Mouse (Mus musculus) lung, postnatal 36 days (tissue): ENCODE data around the gene Man2b2.

Experiments used
- DNase-seq: peaks from one replicate; pipeline ENCODE4 v3.0.0; 2022; ENCODE audit warnings: mixed read lengths

The Man2b2 gene

DNA sequence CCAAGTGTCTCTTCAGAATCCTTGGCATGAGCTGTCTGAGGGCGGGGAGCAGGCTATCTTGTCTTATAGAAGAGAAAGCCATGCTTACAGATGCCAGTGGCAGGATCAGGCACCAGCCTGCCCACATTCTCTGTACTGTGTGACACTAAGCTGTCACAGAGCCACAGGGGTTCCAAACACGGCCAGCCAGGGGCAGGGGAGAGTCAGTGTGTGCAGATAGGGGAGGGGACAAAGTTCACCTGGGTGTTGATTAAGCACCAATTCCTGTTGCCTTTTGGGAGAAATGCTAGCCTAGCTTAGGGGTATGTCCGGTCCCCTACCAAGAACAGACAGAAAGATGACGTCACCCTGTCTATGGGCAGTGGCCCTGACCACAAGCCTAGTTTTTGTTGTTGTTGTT is 1.4 kb downstream of the Man2b2 start:
- DNase-seq = no peak

DNA sequence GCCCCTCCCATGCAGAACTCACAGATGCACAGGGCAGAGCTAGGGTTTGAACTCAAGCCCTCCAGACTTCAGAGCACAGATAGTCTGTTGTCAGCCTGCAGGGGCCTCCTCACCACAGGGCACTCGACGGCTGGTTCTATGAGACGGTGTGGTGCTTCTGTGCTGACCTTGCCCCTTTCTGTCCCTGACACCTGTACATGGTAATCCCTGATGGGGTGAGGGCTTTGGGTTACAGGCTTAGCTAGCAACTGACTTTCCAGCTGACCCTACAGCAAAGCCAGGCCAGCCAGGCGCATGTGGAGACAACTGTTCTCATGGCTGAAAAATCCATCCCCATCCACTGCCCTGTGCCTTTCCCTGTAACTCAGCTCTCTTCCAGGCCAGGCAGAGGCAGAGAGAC is 7.5 kb downstream of the Man2b2 start:
- no peak for DNase-seq

DNA sequence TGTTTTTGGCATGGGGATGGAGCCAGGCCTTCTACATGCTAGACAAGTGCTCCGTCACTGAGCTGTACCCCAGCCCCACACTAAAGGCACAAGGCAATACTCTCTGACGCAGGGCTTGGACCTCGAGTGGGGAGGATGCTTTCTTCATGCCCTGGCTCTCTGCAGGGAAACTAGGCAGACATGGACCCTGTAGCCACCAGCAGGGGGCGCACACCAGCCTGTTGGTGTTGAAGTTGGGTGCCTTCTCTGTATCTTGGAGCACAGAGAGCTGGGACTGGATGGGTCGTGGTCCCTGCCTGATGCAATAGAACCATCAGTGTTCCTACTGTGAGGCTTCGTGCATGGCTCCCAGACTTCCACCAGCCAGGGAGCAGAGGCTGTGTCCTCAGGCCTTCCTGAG is 10.3 kb downstream of the Man2b2 start:
- DNase-seq = peak; percentile 69

DNA sequence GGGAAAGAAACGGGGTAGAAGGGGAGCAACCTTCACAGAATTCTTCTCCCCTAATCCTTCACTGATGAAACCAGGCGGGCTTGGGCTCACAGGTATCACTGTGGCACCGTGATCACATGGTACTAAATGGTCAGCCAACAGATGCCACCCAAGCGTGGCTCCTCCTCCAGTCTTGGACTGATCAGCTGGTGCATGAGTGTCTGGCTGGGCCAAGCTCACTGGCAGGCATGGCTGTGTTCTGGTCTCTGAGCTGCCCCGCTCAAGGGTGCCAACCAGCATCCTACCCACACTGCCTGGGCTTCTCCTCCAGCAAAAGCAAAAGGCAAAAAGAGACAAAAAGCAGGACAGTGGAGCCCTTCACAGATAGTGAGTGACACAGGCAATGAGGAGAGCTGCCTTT is 10.7 kb downstream of the Man2b2 start:
- no peak for DNase-seq

DNA sequence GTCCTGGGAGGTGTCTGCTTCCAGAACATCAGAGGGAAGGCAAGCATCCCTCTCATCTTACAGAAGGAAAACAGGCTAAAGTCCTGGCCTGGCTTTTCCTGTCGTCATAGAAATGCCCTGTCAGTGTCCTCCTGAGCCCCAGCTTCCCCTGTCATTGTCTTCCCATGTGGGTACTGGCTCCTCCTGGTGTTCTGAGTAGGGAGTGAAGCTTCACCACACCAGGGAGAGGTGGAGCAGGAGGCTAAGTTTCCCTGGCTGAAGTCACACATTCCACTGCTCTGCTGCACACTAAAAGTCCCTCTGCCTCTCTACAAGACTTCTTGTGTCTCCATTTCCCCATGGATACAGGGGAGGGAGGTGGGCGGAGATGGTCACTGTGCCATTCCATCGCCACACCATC is 12.7 kb downstream of the Man2b2 start:
- DNase-seq = no peak

DNA sequence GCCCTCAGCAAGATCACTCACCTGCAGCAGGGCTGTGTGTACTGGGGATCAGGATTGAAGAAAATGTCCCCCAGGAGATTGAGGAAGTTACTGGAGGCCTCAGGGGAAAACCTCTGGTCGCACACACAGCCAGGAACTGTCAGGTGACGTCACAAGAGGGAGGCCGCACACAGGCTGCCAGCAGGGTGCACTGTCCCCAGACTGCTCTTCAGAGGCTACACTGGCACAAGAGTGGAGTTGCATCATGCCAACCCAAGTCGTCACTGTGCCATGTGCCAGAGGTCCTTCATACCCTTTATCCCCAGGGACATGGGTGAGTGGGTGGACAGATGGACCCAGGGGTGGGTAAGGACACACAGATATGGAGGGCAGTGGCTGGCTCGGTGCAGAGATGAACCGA is 15.9 kb downstream of the Man2b2 start:
- peak; percentile 41 for DNase-seq

DNA sequence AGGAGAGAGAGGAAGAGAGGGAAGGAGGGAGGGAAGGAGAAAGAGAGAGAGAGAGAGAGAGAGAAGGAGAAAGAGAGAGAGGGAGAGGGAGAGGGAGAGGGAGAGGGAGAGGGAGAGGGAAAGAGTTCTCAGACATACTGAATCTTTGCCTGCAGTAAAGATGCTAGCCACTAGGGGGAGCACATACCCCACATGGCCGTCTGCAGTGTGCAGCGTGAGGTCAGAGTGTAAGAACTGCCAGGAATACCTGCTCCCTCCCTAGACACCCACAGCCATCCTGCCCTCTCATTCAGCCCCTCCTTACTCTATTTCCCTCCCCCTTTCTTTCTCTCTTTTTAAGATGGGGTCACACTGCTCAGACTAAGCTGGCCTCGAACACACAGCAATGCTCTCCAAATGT is 19.0 kb downstream of the Man2b2 start:
- DNase-seq = peak; percentile 83

DNA sequence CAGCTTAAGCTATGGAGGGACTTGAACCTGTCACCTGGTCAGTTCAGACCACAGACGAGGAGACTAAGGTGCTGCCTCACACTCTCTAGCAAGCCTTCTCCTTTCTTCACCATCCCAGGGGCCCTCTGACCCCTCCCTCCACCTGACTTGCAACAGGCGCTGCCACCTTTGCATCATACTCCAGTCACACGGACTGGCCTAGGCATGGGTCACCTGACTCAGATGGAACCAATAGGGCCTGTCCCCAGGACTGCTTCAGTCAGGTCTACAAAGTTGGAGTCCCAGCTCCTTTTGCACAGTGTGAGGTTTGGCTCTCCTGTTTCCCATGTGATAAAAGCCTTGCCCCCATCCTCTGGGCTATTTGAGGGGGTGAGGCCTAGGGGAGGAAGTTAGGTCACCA is 19.8 kb downstream of the Man2b2 start:
- DNase-seq = no peak

DNA sequence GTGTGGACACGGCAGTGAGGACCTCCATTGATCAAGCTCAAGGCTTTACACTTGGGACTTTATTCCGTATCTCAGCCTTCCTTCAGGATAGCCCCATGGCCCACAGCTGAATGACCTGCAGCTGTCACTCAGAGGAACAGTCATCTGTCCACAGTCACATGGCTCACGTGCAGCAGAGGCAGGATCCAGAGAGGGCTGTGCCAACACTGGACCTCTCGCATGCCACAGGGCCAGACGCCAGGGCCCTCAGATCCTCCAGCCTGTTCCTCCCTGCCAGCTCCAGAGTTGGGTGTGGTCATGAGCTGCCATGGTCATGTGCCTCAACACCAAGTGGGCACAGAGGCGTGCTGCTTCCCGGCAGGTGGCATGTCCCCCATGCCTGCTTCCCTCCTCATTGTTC is 21.3 kb downstream of the Man2b2 start:
- no peak for DNase-seq

DNA sequence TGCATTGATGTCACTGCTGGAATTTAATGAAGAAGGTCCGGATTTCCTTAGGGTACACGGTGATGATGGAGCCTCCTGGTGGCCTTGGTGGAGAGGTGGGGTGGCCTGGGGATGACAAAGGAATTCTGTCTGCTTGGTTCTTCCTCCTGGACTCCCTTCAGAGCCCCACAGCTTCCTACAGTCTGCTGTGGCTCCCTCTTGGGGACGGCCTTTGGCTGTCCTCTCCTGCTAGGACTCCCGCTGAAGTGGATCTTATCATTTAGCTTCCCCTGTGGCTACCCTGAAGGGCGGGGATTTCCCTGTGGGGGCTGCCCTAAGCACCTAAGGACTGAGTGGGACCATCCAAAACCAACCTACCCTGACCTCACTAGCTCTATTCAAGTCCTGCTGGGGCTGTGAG is 23.3 kb downstream of the Man2b2 start:
- no peak for DNase-seq

DNA sequence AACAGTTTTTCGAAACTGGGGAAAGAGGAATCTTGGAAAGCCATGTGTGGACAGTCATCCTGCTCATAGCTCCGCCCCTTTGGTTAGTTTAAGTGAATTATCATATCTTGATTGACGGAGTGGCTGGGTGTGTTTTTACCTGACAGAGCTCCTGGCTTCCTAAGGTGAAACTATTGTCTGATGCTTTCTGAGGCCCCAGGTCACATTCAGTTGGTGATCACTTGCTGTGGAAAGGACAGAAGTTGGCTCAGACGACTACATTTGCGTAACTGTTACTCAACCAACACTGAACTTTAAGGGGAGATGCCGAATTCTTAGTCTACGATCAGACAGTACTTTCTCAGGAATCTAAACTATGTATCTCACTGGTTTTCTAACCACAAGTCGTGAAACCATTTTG is 33.2 kb downstream of the Man2b2 start:
- peak; percentile 12 for DNase-seq

DNA sequence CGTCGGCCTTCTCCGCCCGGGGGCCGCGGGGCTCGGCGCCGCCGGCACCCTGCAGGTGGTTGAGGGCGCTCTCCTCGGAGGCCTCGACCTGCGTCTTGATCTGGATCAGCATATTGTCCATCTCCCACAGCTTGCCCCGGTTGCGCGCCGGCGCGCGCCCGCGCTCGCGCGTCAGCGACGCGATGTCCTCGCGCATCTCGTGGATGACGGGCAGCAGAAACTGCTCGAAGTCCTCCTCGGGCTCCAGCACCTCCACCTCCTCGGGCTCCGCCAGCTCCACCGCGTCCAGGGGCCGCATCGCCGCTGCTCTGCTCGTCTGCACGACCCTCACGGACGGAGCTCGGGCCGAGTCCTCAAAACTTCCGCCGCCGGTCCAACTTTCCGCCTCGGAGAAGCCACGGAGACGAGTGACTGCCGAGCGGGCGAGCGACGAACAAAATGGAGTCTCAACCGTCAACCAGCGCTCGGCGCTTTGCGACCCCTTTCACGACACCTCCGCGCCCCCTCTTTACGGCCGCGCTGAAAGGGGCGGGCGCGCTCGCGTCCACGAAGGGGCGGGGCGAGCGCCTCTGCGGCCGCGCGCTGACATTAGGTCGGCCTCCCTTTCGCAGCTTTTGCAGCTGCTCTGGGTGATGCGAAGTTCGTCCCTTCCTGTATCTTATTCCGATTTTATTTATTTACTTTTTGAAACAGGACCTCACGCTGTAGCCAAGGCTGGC is 34.0 kb downstream of the Man2b2 start, which contains the start of gene Mrfap1:
Mrfap1 (minus strand) TSS at position 477 of the 719 bp plus-strand sequence.
- DNase-seq = peak; percentile 93

DNA sequence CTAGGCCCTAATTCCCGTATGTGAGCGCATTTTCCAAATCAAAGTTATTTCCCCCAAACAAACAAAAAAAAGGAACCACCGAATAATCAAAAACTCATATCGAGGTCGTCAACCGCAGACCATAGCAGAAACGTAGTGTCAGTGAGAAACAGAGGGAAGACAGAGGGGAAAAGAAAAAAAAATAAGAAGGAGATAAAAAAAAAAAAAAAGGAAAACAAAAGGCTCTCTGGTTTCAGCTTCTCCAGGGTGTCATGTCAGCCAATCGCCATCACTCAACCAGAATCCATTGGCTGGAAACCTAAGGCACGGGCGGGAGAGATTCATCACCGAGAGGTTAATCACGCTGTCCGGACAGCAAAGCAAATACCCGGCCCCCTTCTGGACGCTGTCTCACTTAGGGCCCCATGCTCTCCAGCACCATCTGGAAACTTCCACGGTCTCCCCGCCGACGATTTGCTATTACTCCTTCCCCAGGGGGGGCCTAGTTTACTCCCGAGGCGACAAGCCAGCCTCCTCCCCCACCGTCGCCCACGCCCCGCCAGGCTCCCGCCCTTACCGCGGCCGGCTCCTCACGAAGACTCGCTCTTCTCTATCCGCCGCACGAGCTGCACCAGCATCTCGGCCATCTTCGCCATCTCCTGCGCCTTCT is 34.7 kb downstream of the Man2b2 start:
- DNase-seq = peak; percentile 67

DNA sequence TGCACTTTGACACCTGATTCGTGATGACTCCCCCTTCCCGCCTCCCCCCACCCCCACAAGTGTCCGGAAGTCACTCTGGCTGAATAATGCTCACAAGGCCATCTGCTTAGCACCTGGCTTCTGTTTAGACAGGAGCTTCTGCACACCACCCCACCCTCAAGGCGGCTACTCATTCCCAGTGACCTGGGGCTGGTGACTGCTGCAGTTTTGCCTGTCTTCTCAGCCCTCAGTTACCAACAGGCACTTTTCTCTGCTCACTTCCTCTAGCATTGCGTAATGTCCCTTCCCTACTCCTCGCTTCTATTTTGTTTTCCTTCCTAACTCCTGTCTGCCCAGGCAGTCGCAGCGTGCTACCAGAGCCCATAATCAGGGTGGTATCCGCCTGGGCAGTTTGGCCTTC is 38.6 kb downstream of the Man2b2 start:
- DNase-seq = peak; percentile 47

DNA sequence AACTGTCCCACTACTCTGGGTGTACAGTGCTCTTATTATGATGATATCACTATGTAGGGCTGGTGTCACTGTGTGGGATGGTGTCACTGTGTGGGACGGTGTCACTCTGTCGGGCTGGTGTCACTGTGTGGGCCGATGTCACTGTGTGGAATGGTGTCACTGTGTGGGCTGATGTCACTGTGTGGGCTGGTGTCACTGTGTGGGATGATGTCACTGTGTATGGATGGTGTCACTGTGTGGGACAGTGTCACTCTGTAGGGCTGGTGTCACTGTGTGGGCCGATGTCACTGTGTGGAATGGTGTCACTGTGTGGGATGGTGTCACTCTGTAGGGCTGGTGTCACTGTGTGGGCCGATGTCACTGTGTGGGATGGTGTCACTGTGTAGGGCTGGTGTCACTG is 44.4 kb downstream of the Man2b2 start:
- DNase-seq = no peak

DNA sequence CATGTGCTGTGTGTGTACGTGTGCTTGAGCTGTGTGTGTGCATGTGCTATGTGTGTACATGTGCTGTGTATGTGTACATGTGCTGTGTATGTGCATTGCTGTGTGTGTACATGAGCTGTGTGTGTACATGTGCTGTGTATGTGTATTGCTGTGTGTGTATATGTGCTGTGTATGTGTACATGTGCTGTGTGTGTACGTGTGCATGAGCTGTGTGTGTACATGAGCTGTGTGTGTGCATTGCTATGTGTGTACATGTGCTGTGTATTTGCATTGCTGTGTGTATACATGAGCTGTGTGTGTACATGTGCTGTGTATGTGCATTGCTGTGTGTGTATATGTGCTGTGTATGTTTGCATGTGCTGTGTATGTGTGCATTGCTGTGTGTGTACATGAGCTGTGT is 50.9 kb downstream of the Man2b2 start:
- DNase-seq = no peak

DNA sequence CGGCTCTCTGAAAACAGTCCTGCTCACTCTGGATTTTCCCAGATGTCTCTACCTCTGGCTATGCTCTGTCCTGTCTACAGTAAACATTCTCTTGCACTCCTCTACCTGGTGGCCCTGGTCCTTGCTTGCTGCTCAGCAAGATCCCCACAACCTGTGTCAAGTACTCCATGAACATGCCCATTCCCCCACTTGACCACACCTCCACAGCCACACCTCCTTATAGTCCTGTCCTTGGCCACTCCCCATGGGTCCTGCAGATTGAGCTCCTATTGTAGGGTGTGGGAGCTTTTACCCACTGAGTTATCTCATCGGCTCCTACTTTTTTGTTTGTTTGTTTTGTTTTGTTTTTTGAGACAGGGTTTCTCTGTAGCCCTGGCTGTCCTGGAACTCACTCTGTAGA is 51.6 kb downstream of the Man2b2 start:
- no peak for DNase-seq

DNA sequence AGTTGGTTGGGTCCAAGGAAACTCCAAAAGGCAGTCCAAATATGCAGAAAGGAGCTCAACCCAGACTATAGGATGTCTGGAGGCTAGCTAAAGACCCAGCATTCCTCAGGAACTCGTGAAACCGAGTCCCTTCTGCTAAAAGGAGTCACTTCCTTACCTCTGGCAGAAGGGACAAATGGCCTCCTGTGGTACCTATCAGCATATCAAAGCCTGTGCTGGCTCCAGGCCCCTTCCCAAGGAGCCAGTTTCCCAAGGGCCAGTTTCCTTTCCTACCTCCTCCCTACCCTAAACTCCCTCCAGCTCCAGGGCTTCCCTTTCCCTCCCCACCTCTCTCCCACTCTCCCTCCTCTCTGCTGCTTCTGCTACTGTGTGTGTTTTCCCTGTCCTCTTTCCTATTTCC is 53.3 kb downstream of the Man2b2 start:
- no peak for DNase-seq

DNA sequence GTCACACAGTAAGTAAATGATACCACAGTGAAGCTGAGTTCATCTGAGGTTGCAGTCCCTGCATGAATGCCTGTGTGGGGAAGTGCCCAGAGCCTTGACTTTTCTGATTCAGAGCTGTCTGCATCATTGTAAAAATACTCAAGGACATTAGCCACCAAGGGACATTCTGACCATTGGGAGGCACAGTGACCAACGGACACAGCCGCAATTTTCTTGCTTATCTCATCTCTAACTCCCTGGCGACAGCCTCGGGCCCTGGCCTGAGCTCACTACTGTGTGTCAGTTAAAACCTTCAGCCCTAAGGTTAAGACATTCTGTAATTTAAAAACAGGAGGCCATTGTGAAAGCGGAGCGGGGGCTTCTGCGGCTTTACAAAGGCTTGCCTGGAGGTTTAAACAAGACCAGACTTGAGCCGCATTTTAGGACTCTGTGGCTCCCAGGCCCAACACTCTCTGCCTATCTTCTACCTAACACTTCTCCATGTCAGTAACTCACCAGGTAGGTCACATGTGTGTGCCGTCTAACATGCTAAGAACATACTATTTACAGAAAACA is 54.4 kb downstream of the Man2b2 start:
- no peak for DNase-seq

DNA sequence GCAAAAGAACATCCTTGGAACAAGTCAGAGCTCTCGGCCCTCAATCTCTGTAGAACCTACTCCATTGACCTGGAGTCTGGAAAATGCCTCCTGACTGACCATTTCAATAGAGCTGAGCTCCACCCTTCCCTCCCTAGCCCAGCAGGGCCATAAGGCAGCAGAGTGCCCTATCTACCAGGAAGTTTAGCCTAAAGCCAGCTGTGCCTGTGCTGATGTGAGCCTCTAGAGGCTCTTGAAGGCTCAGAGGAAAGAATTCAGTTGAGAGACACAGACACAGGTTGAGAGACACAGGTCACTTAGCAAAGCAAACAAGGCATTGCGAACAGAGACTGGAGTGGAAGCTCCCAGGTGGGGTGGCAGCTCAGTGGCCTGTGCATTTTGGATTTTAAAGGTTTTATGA is 55.1 kb downstream of the Man2b2 start:
- no peak for DNase-seq

DNA sequence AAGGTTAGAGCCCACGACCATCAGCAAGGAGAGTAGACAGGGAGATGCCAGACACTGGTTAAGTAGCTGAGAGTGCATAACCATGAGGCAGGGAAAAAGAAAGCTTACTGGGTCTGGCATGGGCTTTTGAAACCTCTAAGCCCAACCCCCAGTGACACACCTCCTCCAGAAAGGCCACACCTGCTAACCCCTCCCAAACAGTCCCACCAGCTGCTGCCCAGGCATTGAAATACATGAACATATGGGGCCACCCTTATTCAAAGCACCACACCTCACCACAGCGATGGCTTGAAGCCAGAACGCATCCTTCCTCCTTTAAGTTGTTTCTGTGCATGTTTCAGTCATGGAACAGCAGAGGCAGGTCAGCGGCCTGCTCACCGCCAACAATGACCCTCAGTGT is 57.9 kb downstream of the Man2b2 start:
- DNase-seq = no peak

DNA sequence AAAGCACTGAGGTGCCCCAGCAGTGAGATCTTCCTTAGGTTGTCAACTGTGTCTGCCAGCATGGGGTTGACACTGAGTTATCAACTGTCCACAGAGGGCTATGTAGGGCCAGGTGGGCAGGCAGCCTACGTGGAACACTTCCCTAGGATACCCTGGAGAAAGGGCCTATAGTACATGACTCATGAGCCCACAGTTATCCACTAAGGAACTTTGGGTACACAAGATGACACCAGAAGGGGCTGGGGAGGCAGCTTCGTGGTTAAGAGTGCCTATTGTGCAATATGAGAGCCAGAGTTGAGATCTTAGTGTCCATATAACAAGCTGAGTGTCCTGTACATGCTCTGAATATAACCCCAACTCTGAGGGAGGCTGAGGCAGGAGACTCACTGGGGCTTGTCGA is 60.9 kb downstream of the Man2b2 start:
- no peak for DNase-seq

DNA sequence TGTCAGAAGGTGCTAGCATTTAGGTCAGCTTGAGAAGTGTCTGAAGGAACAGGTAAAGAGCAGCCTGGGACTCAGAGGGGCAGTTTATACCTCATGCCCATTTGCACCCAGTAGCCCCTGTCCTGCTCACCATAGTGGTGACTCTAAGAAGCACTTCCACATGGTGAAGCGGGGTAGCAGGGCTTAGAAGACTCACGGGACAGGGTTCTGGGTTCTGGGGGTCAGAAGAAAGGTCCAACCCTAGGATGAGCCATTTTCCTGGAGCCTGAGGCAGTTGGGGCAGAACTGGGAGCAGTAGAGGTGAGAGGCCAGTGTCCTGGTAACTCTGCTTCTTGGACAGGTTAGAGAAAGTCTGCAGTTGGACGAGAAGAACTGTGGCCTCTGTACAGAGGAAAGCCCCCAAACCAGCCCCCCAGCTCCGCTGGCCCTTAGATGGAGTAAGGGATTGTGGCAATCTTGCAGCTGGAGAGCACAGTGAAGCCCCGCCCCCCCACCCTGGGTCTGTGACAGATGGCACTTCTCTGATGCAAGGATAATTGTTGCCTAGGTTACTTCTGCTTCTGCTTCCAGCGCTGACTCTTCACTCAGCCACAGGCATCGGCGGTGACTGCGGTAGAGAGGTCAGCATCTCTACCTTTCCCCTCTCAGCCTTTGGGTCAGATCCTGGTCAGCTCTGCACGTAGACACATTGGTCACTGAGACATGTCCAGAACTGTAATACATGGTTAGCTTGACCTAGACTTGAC is 63.3 kb downstream of the Man2b2 start:
- no peak for DNase-seq

DNA sequence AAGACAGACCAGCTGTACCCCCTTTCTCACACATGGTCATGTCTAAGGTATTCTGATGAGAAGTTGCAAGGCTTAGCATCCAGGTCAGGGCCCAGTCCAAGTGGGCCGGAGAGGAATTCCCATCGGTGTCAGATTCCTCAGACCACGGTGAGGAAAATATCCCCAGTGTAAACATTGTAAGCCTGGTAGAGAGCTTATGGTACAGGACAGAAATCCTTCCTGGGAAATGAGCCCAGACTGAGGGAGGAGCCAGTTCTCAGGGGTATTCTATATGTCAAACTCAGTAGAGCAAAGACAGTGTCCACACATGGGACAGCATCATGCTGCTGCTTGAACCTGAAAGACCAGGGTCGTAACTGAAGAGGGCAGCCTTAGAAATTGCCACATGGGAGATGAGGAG is 70.6 kb downstream of the Man2b2 start:
- no peak for DNase-seq
